Mouse (Mus musculus) mouse embryonic stem cell (cell line): ENCODE data around the gene Rasgef1a.

Source experiments
- in situ Hi-C, 2 experiments: fragments of 300-500 bp; cut with MboI; formaldehyde crosslinking; loops; 1 replicate in 1 of 2; 3 replicates in 1 of 2; pipeline ENCODE4 v1.14.3; 2019 to 2020; ENCODE audit warnings: low sequenced_read_pairs in 2 of 2, low pct_unique_long_range_greater_than_20kb in 1 of 2, mixed read lengths in 1 of 2; ENCODE audit not compliant: unreplicated experiment in 1 of 2

The Rasgef1a gene

GRCm38 (mm10) chr6:118088750-118089440 lies 77.7 kb downstream of the Rasgef1a start:
- in situ Hi-C loops: no loop called here

- in situ Hi-C loops: no loop called here
These were observed 79.6 kb downstream of the Rasgef1a start for GRCm38 (mm10) chr6:118090827-118091226.

DNA sequence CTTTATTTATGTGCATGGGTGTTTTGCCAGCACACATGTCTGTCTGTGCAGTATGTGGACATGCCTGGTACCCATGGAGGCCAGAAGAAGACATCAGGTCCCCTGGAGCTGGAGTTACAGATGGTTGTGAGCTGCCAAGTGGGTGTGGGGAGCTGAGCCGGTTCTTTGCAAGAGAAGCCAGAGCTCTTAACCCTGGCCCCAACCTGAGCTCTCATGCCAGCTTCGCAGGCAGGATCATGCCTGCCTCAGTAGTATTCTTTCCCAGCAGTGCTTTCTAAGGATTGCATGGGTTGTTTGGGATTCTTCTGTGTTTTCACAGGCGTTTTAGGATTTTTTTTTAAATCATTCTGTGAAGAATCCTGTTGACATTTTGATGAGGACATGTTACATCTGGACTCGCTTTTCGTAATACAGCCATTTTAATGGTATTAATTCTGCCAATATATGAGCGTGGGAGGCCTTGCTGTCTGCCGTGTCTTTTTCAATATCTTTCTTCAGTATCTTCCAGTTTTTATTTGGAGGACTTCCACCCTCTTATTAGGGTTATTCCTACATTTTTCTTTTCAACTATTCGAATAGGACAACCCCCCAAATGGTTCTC lies 86.6 kb downstream of the Rasgef1a start:
- in situ Hi-C loops: no loop called here

GRCm38 (mm10) chr6:118099311-118099802 lies 88.1 kb downstream of the Rasgef1a start:
- in situ Hi-C loops: no loop called here

DNA sequence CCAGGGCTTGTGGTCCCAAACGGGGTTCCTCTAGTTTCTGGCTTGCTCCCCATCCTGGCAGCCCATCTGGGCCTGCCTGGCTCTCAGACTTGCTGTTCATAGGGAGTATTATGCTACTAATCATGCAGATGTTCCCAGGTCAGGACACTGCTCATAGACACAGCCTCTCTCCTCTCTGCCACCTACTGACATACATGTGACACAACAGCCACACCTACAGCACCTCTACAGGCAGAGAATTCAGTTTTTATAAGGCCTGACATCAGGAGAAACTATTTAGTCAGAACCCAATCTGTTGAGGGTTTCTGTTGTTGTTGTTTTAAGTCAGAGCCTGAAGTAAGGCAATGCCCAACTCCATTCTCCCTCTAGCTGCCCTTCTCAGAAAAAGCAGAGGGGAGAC lies 100.6 kb downstream of the Rasgef1a start:
- in situ Hi-C loops: no loop called here

DNA sequence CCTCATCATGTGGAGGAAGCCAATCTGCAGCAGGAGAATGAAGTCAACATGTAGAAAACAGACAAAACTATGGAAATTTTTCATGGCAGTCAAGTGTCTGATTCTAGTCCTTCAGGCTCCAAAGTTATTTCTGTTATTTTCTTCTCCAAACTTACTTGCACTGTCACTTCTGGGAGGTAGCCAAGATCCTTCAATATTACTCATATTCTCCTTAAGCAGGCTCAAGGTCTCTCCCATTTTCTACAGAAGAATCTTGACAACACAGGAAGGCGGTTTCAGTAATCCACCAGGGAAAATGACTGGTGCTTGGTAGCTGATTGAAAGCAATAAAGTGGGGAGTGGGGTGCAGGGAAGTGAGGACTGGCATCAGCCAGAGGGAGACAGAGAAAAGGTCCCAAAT lies 111.5 kb downstream of the Rasgef1a start:
- in situ Hi-C loops: no loop called here

DNA sequence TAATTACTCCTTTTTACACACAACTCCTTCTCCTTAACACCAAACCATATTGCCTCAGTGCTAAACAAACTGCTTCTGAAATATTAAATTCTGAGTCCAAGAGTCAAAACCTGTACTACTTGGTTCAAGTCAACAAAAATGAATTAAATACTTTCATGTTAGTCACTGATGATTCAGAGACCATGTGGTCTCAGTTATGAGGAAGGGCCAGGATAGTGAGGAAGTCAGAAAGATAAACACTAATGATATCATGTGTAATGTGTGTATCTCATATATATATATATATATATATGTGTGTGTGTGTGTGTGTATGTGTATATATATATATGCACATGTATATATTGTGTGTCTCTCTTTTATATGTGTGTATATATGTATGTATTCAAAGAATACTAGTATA lies 115.3 kb downstream of the Rasgef1a start:
- in situ Hi-C loops: no loop called here

- in situ Hi-C loops: no loop called here
These were observed 116.0 kb downstream of the Rasgef1a start for GRCm38 (mm10) chr6:118127198-118127597.

GRCm38 (mm10) chr6:118127827-118128487 lies 116.7 kb downstream of the Rasgef1a start:
- in situ Hi-C loops: no loop called here

DNA sequence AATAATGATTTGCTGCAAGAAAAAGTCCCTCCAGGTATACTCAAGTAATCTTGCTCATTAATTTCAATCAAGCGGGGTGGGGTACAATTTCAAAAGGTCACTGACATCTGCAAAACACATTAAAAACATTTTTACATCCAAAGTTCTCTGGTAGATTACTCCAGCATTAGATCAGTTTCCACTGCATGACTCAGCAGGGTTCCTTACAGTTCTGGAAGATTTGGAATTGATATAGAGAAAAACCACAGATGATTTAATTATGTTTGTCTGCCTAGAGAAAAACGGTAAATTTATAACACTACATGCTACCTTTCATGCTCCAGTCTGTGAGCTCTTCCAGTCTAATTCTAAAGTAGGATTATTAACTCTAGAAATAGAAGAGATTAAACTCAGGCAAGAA lies 118.8 kb downstream of the Rasgef1a start:
- in situ Hi-C loops: no loop called here

GRCm38 (mm10) chr6:118134461-118134860 lies 123.2 kb downstream of the Rasgef1a start:
- in situ Hi-C loops: no loop called here

DNA sequence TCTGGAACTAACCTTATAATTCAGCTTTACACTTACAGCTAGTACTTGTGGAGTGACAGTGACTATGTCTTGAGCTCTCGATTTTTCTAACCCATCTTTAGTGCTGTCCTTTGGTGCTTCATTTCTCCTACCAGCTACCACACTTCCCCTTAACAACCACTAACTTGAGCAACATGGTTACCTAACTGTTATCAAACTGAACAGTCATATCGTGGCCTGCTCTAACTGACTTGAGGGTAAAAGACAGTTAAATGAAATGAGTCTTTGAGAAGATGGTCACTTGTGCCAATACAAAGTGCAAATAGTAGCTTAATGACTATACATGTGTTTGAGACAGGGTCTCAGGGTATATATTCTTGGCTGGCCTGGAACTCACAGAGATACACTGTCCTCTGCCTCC lies 125.9 kb downstream of the Rasgef1a start:
- in situ Hi-C loops: no loop called here

GRCm38 (mm10) chr6:118138731-118139709 lies 127.8 kb downstream of the Rasgef1a start, which contains the start of gene Csgalnact2:
Gene Csgalnact2 (minus strand): TSS chr6:118139140.
- in situ Hi-C loops: no loop called here

- in situ Hi-C loops: no loop called here
These were observed 129.7 kb downstream of the Rasgef1a start for GRCm38 (mm10) chr6:118140961-118141360.
